Mouse (Mus musculus): ENCODE measurements at regions not wholly inside any gene's neighbourhood (a gene's known extent, or its start where the extent isn't known, plus 50 kb on each side); places are given as distances from the start of the nearest gene placed in this dataset.

GRCm38 (mm10) chr1:111754263-111754857 lies 110.4 kb downstream of the Dsel start:
- DNase-seq (ENCODE audit: extremely low spot score, low spot score) = peak; percentile 15
